Mouse (Mus musculus): Measurements from ENCODE around the gene Spred2. TPM values are rescaled to one million over a fixed set of nuclear protein-coding genes. Genes with fewer than 3 reads are reported as not detected.

Spred2 gene
- polyA plus RNA-seq, 1 experiment from 2014 or later, result 5.7 TPM

DNA sequence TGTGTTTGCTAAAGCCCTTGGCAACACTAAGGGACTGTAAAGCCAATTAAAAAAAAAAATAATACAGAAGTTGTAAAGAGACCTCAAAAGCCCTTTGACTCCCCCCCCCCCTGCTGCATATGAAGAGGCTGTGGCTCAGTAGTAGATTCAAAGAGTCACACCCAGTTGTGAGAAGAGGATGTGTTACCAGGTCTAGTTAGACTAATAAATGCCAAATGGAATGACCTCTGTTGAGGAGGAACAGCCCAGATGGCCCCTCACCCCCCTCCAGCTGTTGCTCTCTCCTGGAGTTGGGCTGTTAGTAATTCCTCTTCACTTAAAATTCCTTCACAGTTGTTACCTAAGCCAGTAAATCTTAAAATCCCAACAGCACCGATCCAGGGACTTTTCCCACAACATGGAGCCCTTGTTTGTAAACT, 62.3 kb downstream of the Spred2 start:
- Histone ChIP-seq H3K9me3 (ENCODE audit: control insufficient read depth) (no peaks in the 10 kb centered on the region), H3K36me3 (ENCODE audit: control insufficient read depth, insufficient read depth) (no peaks in the 10 kb centered on the region), H3K4me1 (replicated peaks; ENCODE audit: control insufficient read depth, insufficient read depth, low read length) (peaks cover 22% of the 10 kb centered on the region), H3K4me3 (ENCODE audit: low read depth, low read length) (no peak overlapping the region), H3K9ac (ENCODE audit: low read depth, low read length) (no peak overlapping the region), H3K27me3 (replicated peaks; ENCODE audit: control insufficient read depth, insufficient read depth, low read length) (no peaks in the 10 kb centered on the region), H3K27ac (ENCODE audit: low read depth, low read length) (no peak overlapping the region), H3K4me2 (replicated peaks; ENCODE audit: low read depth) (peak overlapping the region; percentile 21; the same call in 1 of the 2 replicates)
- TF ChIP-seq CTCF (IDR thresholded peaks at IDR 0.05; ENCODE audit: low read depth), result no peak
- 8% methylated on average over 1 of the region's 1 CpGs for WGBS
- ATAC-seq, result no peak

DNA sequence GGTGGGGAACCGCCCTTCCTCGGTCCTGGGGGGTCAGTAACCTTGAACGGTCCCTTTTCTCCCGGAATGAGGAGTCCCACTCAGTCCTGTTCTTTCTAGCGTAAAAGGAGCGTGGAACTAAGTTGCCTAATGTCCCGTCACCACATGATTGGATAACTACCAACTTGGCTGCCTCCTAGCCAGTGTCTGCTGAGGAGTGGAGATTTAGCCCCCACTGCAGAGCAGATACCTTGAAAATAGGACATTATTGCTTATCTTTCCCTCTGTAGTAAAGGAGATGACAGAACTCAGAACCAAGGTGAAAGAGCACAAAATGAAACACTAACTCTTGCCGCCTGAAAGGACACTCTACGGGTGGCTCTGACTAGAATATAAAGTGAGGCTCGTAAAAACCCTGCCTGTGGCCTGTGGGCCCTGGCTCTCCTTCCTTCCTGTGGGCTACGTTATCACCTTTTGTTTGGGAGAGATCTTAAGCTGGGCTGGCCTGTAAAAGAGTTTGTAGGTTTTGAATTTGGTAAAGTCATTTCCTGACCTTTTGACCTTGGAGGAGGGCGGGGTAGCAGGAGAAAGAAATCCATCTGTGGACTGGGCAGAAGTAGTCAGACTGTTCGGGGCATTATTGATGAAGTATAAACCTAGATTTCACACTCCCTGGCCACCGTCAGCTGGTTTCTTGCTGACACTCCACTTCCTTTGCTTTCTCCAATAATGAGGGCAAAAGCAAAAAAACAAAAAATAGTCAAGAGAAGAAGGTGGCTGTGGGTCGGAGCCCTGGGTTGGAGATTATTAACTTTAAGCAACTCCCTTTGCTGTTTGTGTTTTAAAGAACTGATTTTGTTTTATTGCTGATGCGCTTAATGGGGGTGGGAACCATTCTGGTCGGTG, 62.9 kb downstream of the Spred2 start:
- peaks cover 23% of the 10 kb centered on the region for H3K4me1 ChIP-seq (replicated peaks; ENCODE audit: control insufficient read depth, insufficient read depth, low read length)
- 0 out of 2 replicates have a peak overlapping the region, but pooled peaks have one; percentile 17 for H3K9ac ChIP-seq (ENCODE audit: low read depth, low read length)
- no peak overlapping the region for H3K4me3 ChIP-seq (ENCODE audit: low read depth, low read length)

DNA sequence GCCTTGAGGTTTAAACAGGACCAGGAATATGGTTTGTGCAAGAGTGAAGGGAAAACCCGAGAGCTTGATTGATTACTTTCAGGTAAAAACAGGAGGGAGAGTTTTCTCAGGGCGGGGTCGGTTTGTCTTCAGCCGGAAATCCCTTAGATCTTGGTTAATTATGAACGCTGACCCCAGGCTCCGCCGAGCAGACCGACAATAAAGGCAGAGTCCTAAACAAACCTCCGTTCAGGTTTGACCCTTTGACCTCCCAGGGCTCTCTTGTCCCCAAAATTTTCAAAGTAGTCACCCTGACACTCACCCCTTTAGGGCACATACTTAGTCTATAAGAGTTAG, 63.5 kb downstream of the Spred2 start:
- no peak for ATAC-seq
- Histone ChIP-seq H3K27ac (ENCODE audit: low read depth, low read length) (peak overlapping the region; percentile 66), H3K9me3 (ENCODE audit: control insufficient read depth) (no peaks in the 10 kb centered on the region), H3K27me3 (replicated peaks; ENCODE audit: control insufficient read depth, insufficient read depth, low read length) (no peaks in the 10 kb centered on the region), H3K36me3 (ENCODE audit: control insufficient read depth, insufficient read depth) (no peaks in the 10 kb centered on the region), H3K4me1 (replicated peaks; ENCODE audit: control insufficient read depth, insufficient read depth, low read length) (peaks cover 29% of the 10 kb centered on the region), H3K9ac (ENCODE audit: low read depth, low read length) (0 out of 2 replicates have a peak overlapping the region, but pooled peaks have one; percentile 17), H3K4me3 (ENCODE audit: low read depth, low read length) (no peak overlapping the region), H3K4me2 (replicated peaks; ENCODE audit: low read depth) (peak overlapping the region; percentile 21; the same call in 1 of the 2 replicates)
- no peak for TF ChIP-seq CTCF (IDR thresholded peaks at IDR 0.05; ENCODE audit: low read depth)
- WGBS, result 12% methylated on average over 9 of the region's 9 CpGs

More for the DNA sequence above, 62.9 kb downstream of the Spred2 start:
- no peak; the same call in 1 of the 2 replicates for ATAC-seq
- peak overlapping the region; percentile 21; the same call in 1 of the 2 replicates for H3K4me2 ChIP-seq (replicated peaks; ENCODE audit: low read depth)
- no peaks in the 10 kb centered on the region for H3K9me3 ChIP-seq (ENCODE audit: control insufficient read depth)
- H3K36me3 ChIP-seq (ENCODE audit: control insufficient read depth, insufficient read depth), result no peaks in the 10 kb centered on the region
- no peaks in the 10 kb centered on the region for H3K27me3 ChIP-seq (replicated peaks; ENCODE audit: control insufficient read depth, insufficient read depth, low read length)
- WGBS, result 17% methylated on average over 17 of the region's 17 CpGs
- TF ChIP-seq CTCF (IDR thresholded peaks at IDR 0.05; ENCODE audit: low read depth), result no peak
- peak overlapping the region; percentile 66 for H3K27ac ChIP-seq (ENCODE audit: low read depth, low read length)

DNA sequence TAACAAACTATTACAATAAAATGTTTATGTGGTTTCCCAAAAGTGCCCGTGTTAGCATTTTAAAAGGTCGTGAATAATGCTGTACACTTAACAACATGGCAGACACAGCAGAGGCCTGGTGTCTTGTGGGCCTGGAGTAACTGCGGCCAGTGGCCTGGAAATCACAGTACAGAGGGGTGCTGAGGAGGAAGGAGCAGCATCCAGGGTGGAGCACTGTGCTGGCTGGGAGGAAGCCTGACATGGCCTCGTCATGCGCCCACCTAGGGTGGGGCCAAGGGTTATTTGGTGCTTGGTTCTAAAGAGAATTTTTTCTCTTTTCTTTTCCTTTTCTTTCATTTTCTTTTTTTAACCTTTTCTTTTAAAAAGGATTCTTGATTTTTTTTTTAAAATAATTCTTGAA, 64.0 kb downstream of the Spred2 start:
- Histone ChIP-seq H3K9ac (ENCODE audit: low read depth, low read length) (no peak overlapping the region), H3K9me3 (ENCODE audit: control insufficient read depth) (no peaks in the 10 kb centered on the region), H3K4me1 (replicated peaks; ENCODE audit: control insufficient read depth, insufficient read depth, low read length) (peaks cover 33% of the 10 kb centered on the region), H3K27me3 (replicated peaks; ENCODE audit: control insufficient read depth, insufficient read depth, low read length) (no peaks in the 10 kb centered on the region), H3K4me3 (ENCODE audit: low read depth, low read length) (no peak overlapping the region), H3K27ac (ENCODE audit: low read depth, low read length) (peak overlapping the region; percentile 57; the same call in 1 of the 2 replicates), H3K36me3 (ENCODE audit: control insufficient read depth, insufficient read depth) (no peaks in the 10 kb centered on the region), H3K4me2 (replicated peaks; ENCODE audit: low read depth) (no peak overlapping the region)
- ATAC-seq, result no peak; the same call in 1 of the 2 replicates
- WGBS, result 36% methylated on average over 5 of the region's 5 CpGs
- TF ChIP-seq CTCF (IDR thresholded peaks at IDR 0.05; ENCODE audit: low read depth), result no peak

DNA sequence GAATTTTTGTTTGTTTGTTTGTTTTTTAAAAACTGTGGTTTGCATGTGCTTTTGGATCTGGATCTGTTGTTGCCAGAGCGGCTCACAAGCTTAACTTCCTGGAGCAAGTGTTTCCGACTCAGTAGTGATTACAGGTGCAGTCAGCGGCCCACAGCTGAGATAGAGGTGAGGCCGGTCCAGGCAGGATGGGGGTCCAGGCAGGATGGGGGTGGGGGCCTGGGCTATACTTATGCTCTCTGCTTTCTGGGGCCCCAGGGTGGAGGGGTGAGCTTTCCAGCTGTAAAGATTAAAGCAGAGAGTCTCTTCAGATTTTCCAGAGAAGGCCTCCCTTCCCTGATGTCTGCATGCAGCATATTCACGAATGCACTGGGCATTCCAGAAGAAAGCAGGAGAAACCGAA, 64.5 kb downstream of the Spred2 start:
- Histone ChIP-seq H3K4me2 (replicated peaks; ENCODE audit: low read depth) (no peak overlapping the region), H3K4me1 (replicated peaks; ENCODE audit: control insufficient read depth, insufficient read depth, low read length) (peaks cover 36% of the 10 kb centered on the region), H3K9me3 (ENCODE audit: control insufficient read depth) (no peaks in the 10 kb centered on the region), H3K27ac (ENCODE audit: low read depth, low read length) (peak overlapping the region; percentile 60), H3K9ac (ENCODE audit: low read depth, low read length) (no peak overlapping the region), H3K36me3 (ENCODE audit: control insufficient read depth, insufficient read depth) (no peaks in the 10 kb centered on the region), H3K4me3 (ENCODE audit: low read depth, low read length) (no peak overlapping the region), H3K27me3 (replicated peaks; ENCODE audit: control insufficient read depth, insufficient read depth, low read length) (no peaks in the 10 kb centered on the region)
- 34% methylated on average over 6 of the region's 6 CpGs for WGBS
- TF ChIP-seq CTCF (IDR thresholded peaks at IDR 0.05; ENCODE audit: low read depth), result no peak
- ATAC-seq, result no peak

DNA sequence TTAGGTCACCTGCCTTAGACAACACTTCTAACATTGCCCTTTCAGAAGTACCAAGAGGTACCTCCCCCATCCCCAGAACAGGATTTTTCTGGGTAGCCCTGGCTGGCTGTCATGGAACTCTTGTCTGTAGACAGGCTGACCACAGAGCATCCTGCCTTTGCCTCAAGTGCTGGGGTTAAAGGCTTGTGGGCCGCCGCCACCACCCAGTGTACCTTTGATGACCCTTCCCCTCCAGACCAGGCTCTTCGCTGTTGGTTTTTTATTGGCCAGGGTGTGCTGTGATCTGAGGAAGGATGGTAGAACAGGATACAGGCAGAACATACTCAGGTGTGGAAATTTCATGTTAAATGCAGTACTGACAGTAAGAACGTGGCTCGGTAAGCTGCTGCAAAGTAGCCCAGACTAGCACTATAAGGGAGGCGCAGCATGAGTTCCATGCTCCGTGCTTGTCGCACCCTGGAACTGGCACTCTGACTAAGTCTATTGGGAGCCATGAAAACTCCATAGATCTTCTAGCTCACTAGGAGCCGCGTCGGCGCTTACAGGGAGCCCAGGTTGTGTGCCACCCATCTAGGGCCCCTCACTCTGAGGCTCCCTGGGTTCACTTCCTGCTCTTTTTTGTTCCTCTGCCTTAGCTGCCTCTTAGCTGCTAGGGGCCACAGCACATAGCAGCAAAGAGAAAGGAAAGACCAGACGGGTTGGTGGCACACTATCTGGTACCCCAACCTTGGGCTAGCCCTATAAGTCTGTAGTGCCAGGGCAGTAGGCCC, 65.2 kb downstream of the Spred2 start:
- Histone ChIP-seq H3K27ac (ENCODE audit: low read depth, low read length) (peak overlapping the region; percentile 60), H3K9ac (ENCODE audit: low read depth, low read length) (no peak overlapping the region), H3K27me3 (replicated peaks; ENCODE audit: control insufficient read depth, insufficient read depth, low read length) (no peaks in the 10 kb centered on the region), H3K4me1 (replicated peaks; ENCODE audit: control insufficient read depth, insufficient read depth, low read length) (peaks cover 37% of the 10 kb centered on the region), H3K9me3 (ENCODE audit: control insufficient read depth) (no peaks in the 10 kb centered on the region), H3K36me3 (ENCODE audit: control insufficient read depth, insufficient read depth) (no peaks in the 10 kb centered on the region), H3K4me2 (replicated peaks; ENCODE audit: low read depth) (no peak overlapping the region), H3K4me3 (ENCODE audit: low read depth, low read length) (no peak overlapping the region)
- ATAC-seq, result no peak
- 72% methylated on average over 13 of the region's 13 CpGs for WGBS
- no peak for TF ChIP-seq CTCF (IDR thresholded peaks at IDR 0.05; ENCODE audit: low read depth)
